Mouse (Mus musculus): ENCODE data around the gene Gngt2. TPM values are rescaled to one million over a fixed set of nuclear protein-coding genes. Genes with fewer than 3 reads are reported as not detected.
A peak's percentile ranks its signal among the peaks of the same experiment; 100 is the strongest.

The Gngt2 gene
- polyA plus RNA-seq, 1 experiment from 2014 or later: 10.1 TPM

DNA sequence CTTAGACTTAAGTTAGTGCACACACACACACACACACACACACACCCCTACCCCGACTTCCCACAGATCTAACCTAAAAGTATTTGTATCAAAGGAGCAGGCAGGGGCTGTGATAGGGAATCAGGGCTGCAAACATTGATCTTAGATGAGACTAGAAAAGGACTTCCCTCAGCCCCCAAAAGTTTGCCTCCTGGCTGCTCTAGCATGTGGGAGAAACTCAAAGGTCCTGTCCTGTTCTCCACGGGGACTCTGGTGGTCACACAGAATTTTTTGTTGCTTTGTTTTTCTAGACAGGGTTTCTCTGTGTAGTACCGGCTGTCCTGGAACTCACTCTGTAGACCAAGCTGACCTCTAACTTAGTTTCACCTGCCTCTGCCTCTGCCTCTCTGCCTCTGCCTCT, 11.4 kb upstream of the Gngt2 start:
- Histone ChIP-seq H3K9me3 (no peaks in the 10 kb centered on the region), H3K9ac (replicated peaks) (no peak overlapping the region), H3K4me1 (replicated peaks) (peaks cover 13% of the 10 kb centered on the region), H3K27me3 (peaks cover 83% of the 10 kb centered on the region), H3K36me3 (no peaks in the 10 kb centered on the region), H3K27ac (no peak overlapping the region), H3K4me2 (peak overlapping the region; percentile 97; the same call in 1 of the 2 replicates), H3K4me3 (replicated peaks) (no peak overlapping the region)
- no peak for ATAC-seq (ENCODE audit: insufficient number of reproducible peaks, insufficient read depth, low FRiP score, low TSS enrichment, low read depth)
- 56% methylated on average over 3 of the region's 3 CpGs for WGBS

DNA sequence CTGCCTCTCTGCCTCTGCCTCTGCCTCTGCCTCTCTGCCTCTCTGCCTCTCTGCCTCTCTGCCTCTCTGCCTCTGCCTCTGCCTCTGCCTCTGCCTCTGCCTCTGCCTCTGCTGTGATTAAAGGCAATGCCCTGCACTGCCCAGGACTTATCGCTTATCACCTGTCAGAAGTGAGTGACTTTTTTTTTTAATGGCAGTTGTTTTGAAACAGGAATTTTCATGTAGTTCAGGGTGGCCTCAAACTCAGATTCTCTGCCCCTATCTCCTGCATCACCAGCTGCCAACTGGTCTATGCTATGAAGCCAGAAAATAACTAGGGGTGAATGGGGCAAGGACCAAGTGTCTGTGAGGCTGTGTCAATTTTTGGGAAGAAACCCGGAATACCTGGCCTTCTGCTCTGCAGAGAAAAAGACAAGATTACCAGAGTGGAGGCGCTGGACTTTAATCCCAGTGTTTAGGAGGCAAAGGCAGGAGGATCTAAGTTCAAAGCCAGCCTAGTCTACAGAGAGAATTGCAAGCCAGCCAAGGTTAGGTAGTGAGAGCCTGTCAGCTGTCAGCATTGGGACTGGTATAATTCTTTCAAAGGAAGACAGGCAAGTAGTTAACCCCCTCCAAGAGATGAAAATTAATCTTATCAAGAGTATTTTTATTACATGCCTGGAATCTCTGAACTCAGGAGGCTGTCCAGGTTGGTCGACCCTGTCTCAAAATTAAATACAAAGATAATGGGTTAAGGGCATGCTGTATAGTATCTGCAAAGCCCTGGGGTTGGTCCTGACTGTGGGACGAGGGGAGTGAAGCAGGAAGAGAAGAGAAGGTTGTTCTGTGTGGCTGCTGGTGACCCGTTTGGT, 10.5 kb upstream of the Gngt2 start:
- H3K9me3 ChIP-seq: no peaks in the 10 kb centered on the region
- peaks cover 92% of the 10 kb centered on the region for H3K27me3 ChIP-seq
- H3K36me3 ChIP-seq: no peaks in the 10 kb centered on the region
- WGBS: 47% methylated on average over 6 of the region's 6 CpGs
- no peak overlapping the region for H3K9ac ChIP-seq (replicated peaks)
- no peak overlapping the region for H3K4me3 ChIP-seq (replicated peaks)
- no peak overlapping the region for H3K4me2 ChIP-seq
- H3K4me1 ChIP-seq (replicated peaks): peaks cover 22% of the 10 kb centered on the region
- no peak overlapping the region for H3K27ac ChIP-seq
- ATAC-seq (ENCODE audit: insufficient number of reproducible peaks, insufficient read depth, low FRiP score, low TSS enrichment, low read depth): no peak

DNA sequence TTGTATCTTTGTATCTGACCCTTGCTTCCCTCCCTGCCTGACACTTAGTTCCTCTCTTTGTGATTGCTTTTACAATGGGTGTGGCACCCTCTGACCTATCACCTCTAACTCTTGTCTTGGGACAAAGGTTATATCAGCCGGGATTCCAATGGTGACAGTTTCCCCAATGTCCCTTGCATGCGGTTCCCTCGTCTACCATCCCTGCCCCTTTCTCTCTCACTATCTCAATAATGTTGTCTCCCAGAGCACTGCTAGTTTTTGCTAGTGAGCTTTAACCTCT, 9.9 kb upstream of the Gngt2 start:
- peaks cover 25% of the 10 kb centered on the region for H3K4me1 ChIP-seq (replicated peaks)
- 22% methylated on average over 3 of the region's 3 CpGs for WGBS
- ATAC-seq (ENCODE audit: insufficient number of reproducible peaks, insufficient read depth, low FRiP score, low TSS enrichment, low read depth): no peak

DNA sequence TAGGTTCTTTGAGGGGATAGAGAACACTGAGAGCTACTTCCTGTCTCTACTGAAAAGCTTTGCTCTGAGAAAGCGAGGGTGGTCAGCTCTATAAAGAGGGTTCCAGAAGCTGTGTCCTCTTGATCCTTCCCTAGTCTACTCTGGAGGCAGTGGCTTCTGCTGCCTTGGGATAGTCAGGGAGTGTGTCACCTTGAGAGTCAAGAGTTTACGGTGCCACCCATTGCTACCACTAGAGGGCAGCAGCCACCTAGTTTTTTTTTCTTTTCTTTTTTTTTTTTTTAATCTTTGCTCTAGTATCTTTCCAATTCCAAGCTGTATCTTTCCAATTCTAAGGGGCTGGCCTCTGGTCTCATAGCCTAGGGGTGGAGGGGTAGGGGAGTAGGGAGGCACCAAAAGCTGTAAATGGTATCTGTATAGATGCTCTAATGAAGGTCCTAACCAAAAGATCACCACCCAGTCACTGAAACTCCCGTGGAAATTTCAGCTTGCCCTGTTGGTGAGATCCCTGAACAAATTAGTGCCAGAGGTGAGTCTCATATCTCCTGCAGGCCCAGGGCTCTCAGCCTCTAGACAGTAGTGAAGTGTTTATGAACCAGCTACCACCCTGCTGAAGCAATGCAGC, 9.4 kb upstream of the Gngt2 start:
- 16% methylated on average over 3 of the region's 3 CpGs for WGBS

More for the DNA sequence above, 9.9 kb upstream of the Gngt2 start:
- Histone ChIP-seq H3K4me2 (no peak overlapping the region), H3K9ac (replicated peaks) (no peak overlapping the region), H3K36me3 (no peaks in the 10 kb centered on the region), H3K9me3 (no peaks in the 10 kb centered on the region), H3K27ac (no peak overlapping the region), H3K4me3 (replicated peaks) (no peak overlapping the region), H3K27me3 (peaks cover 97% of the 10 kb centered on the region)

DNA sequence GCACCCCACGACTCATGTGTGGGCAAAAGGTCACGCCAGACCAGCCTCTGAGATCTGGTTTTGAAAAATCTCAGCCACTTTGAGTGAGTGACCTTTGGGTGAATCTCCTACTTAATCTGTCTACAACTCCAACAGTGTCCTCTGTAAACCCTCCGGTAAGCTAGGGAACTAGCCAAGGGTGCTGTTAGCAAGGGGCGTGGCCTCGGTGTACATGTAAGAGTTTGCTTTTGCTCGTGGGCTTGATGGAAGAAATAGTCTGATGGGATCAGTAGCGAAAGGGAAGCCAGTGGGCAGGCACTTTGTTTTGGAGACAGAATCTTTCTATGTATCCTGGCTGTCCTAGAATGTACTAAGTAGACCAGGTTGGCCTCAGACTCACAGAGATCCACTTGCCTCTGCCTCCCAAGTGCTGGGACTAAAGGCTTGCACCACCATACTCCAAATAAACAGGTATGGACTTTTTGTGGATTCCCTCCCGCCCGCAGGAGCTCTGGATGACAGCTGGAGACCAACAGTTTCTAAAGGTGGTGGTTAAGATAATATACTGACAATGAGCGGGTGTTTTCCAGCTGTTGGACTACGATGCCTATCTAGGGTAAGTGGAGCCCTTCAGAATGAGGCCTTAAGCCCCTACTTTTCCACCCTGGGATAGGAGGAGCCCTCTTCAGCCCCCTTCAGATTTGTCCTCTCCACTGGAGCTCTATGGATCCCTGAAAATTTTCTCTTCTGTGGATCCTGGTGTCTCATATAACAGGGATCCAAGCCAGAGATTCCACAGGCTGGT, 8.6 kb upstream of the Gngt2 start:
- Histone ChIP-seq H3K9me3 (no peaks in the 10 kb centered on the region), H3K4me1 (replicated peaks) (peaks cover 27% of the 10 kb centered on the region), H3K27ac (no peak overlapping the region), H3K9ac (replicated peaks) (no peak overlapping the region), H3K4me2 (no peak overlapping the region), H3K27me3 (peaks cover 97% of the 10 kb centered on the region), H3K4me3 (replicated peaks) (no peak overlapping the region), H3K36me3 (no peaks in the 10 kb centered on the region)
- WGBS: 76% methylated on average over 11 of the region's 11 CpGs
- no peak for ATAC-seq (ENCODE audit: insufficient number of reproducible peaks, insufficient read depth, low FRiP score, low TSS enrichment, low read depth)

More for the DNA sequence above, 9.4 kb upstream of the Gngt2 start:
- H3K4me1 ChIP-seq (replicated peaks): peaks cover 25% of the 10 kb centered on the region
- ATAC-seq (ENCODE audit: insufficient number of reproducible peaks, insufficient read depth, low FRiP score, low TSS enrichment, low read depth): no peak
- H3K9me3 ChIP-seq: no peaks in the 10 kb centered on the region
- no peak overlapping the region for H3K27ac ChIP-seq
- H3K4me3 ChIP-seq (replicated peaks): no peak overlapping the region
- no peaks in the 10 kb centered on the region for H3K36me3 ChIP-seq
- no peak overlapping the region for H3K4me2 ChIP-seq
- H3K9ac ChIP-seq (replicated peaks): no peak overlapping the region
- peaks cover 97% of the 10 kb centered on the region for H3K27me3 ChIP-seq

DNA sequence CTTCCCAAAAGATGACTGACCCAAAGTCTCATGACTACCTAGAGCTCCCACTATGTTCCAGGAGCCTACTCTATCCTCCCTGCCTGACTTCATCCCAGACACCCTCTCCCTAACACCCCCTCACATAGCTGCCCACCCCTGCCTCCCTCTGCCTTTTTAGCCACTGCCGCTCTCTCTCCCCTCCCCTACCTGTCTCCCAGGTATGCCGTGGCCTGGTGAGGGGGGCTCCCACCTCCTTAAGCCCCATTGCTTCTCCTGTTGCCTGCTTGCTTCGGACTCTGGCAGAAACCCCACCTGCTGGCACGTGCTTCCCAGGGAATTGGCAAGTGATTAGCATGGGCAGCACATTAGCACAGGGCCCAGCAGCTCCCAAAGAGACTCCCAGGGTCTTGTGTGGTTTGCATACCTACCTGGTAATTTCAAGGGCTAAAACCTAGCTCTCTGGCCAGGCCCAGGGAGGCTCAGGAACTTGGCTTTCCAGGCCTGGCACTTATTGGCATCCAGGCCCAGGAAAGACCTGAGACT, 7.4 kb upstream of the Gngt2 start:
- Histone ChIP-seq H3K4me1 (replicated peaks) (peaks cover 39% of the 10 kb centered on the region), H3K9me3 (no peaks in the 10 kb centered on the region), H3K4me3 (replicated peaks) (no peak overlapping the region), H3K27me3 (peaks cover 100% of the 10 kb centered on the region), H3K9ac (replicated peaks) (no peak overlapping the region), H3K4me2 (no peak overlapping the region), H3K36me3 (no peaks in the 10 kb centered on the region), H3K27ac (no peak overlapping the region)
- no peak for ATAC-seq (ENCODE audit: insufficient number of reproducible peaks, insufficient read depth, low FRiP score, low TSS enrichment, low read depth)
- WGBS: 23% methylated on average over 4 of the region's 4 CpGs

DNA sequence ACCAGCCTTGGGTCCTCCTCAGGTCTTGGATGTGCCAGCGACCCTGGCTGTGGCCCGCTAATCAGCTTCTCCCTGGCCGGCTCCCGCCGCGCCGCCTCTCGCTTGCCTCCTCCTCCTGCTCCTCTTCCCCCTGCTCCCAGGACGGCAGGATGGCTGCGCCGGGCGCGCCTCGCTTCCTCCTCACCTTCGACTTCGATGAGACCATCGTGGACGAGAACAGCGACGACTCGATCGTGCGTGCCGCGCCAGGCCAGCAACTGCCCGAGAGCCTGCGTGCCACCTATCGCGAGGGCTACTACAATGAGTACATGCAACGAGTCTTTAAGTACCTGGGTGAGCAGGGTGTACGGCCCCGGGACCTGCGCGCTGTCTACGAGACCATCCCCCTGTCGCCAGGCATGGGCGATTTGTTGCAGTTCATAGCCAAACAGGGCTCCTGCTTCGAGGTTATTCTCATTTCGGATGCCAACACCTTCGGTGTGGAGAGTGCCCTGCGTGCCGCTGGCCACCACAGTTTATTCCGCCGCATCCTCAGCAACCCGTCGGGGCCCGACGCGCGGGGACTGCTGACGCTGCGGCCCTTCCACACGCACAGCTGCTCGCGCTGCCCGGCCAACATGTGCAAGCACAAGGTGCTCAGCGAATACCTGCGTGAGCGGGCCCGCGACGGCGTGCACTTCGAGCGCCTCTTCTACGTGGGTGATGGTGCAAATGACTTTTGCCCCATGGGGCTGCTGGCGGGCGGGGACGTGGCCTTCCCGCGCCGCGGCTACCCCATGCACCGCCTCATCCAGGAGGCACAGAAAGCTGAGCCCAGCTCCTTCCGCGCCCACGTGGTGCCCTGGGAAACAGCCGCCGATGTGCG, 6.4 kb upstream of the Gngt2 start:
- H3K4me2 ChIP-seq: peak overlapping the region; percentile 54
- no peak for ATAC-seq (ENCODE audit: insufficient number of reproducible peaks, insufficient read depth, low FRiP score, low TSS enrichment, low read depth)
- peak overlapping the region; percentile 31 for H3K4me3 ChIP-seq (replicated peaks)
- H3K4me1 ChIP-seq (replicated peaks): peaks cover 42% of the 10 kb centered on the region
- WGBS: 2% methylated on average over 80 of the region's 80 CpGs
- no peaks in the 10 kb centered on the region for H3K36me3 ChIP-seq
- H3K9ac ChIP-seq (replicated peaks): 0 out of 2 replicates have a peak overlapping the region, but pooled peaks have one; percentile 32
- H3K27me3 ChIP-seq: peaks cover 100% of the 10 kb centered on the region
- H3K27ac ChIP-seq: no peak overlapping the region
- no peaks in the 10 kb centered on the region for H3K9me3 ChIP-seq

DNA sequence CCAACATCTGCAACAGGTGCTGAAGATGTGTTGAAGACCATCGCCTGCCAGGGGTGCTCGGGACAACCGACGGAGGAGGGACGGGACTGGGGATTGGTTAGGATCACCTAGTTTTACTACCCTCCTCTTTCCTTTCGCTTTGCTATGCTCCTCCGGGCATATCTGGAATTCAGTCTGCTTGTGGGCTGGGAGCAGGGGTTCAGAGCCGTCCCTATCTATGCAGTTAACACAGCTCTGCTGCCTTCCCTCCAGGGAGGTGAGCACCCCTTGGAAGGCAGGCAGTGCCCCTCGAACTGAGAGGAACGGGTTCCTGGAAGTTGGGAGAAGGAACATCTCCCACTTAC, 5.8 kb upstream of the Gngt2 start:
- Histone ChIP-seq H3K4me3 (replicated peaks) (peak overlapping the region; percentile 31), H3K4me1 (replicated peaks) (peaks cover 48% of the 10 kb centered on the region), H3K36me3 (no peaks in the 10 kb centered on the region), H3K9me3 (no peaks in the 10 kb centered on the region), H3K4me2 (peak overlapping the region; percentile 54), H3K27ac (no peak overlapping the region), H3K27me3 (peaks cover 100% of the 10 kb centered on the region), H3K9ac (replicated peaks) (no peak overlapping the region)
- WGBS: 5% methylated on average over 10 of the region's 10 CpGs
- no peak for ATAC-seq (ENCODE audit: insufficient number of reproducible peaks, insufficient read depth, low FRiP score, low TSS enrichment, low read depth)

DNA sequence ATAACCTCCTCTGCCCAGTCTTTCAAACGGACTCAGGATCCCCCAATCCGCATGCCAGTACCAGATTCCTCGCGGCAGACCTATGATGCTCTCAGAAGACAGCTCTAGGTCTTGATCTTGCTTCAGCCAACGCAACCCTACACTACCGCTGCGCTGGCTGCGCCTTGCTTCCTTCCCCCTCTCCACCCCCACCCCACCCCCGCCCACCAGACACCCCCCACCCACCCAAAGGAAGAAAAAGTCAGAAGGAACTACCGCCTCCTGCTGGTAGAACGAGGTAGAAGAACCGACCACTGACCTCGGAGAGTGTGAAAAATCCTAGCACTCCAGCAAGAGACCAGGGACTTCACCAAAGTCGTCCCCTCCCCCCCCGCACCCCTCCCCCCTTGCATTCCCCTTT, 5.4 kb upstream of the Gngt2 start:
- Histone ChIP-seq H3K4me1 (replicated peaks) (peaks cover 52% of the 10 kb centered on the region), H3K9ac (replicated peaks) (no peak overlapping the region), H3K36me3 (no peaks in the 10 kb centered on the region), H3K27ac (no peak overlapping the region), H3K9me3 (no peaks in the 10 kb centered on the region), H3K27me3 (peaks cover 100% of the 10 kb centered on the region), H3K4me2 (peak overlapping the region; percentile 54), H3K4me3 (replicated peaks) (peak overlapping the region; percentile 31)
- ATAC-seq (ENCODE audit: insufficient number of reproducible peaks, insufficient read depth, low FRiP score, low TSS enrichment, low read depth): no peak
- 3% methylated on average over 14 of the region's 15 CpGs for WGBS

DNA sequence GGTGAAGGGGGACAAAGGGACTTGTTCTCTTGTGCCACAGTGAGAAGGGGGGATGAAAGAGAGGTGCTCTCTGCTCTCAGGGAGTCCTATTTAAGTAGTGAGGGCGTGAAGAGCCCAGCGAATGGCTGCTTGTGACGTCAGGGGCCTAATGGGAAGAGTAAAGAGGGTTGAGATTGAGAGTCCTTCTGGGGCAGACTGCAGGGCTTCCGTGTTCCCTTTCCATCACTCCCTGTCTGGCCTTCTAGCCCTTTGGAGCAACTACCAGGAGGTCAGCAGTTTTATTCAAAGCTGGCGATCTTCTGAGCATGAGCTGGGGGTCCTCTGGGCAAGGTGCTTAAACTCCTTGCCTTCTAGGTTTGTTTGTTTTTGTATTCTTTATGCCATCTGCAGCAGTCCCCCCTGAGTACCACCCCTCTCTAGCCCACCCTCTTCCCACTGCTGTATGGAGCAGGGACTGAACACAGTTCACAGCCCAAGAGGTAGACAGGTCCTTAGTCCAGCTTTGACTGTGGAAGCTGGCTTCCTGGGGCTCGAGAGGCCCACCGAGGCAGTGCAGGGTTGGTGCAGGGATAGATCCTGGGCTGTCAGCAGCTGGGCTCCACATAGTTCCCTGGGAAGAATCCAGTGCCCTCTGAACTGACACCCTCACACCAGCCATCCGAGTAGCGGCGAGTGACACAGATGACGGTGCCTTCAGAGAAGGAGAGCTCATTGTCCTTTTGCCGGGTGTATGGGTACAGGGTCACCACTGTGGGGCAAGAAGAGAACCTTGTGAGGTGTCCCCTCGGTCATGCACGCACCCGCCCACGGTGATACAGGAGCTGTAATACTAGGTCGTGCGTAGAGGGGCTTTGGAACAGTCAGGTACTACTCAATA, 4.6 kb upstream of the Gngt2 start:
- Histone ChIP-seq H3K27me3 (peaks cover 100% of the 10 kb centered on the region), H3K27ac (no peak overlapping the region), H3K4me3 (replicated peaks) (no peak overlapping the region), H3K4me2 (0 out of 2 replicates have a peak overlapping the region, but pooled peaks have one; percentile 11), H3K9ac (replicated peaks) (no peak overlapping the region), H3K4me1 (replicated peaks) (peaks cover 59% of the 10 kb centered on the region), H3K36me3 (no peaks in the 10 kb centered on the region), H3K9me3 (no peaks in the 10 kb centered on the region)
- WGBS: 38% methylated on average over 18 of the region's 18 CpGs
- no peak for ATAC-seq (ENCODE audit: insufficient number of reproducible peaks, insufficient read depth, low FRiP score, low TSS enrichment, low read depth)

All from limb, embryonic 12.5 days (tissue).